Mouse (Mus musculus) liver, adult 2 months (tissue): ENCODE results near the gene Frat2.

Experiments used
- CTCF ChIP-seq: fragments of 200-500 bp; IDR thresholded peaks from 2 replicates; pipeline ENCODE4 v1.5.1; 2011; ENCODE audit warnings: low read depth, low read length, control low read depth
- POLR2A ChIP-seq: fragments of 200-500 bp; IDR thresholded peaks from 2 replicates; pipeline ENCODE4 v1.6.1; 2011; ENCODE audit warnings: low read length, control low read depth; ENCODE audit not compliant: insufficient read depth; ENCODE audit errors: extremely low read depth

- TF ChIP-seq POLR2A (no peak), CTCF (no peak)
Measured at GRCm38 (mm10) chr19:41826529-41826928, 21.4 kb downstream of the Frat2 start.
